Mouse (Mus musculus): Measurements from ENCODE around the gene Gm37240. TPM values are rescaled to one million over a fixed set of nuclear protein-coding genes. Genes with fewer than 3 reads are reported as not detected.

Gene Gm37240
- polyA plus RNA-seq, 1 experiment from 2014 or later, result 3.3 TPM

- Histone ChIP-seq H3K27me3 (replicated peaks; ENCODE audit: control insufficient read depth, insufficient read depth, low read length) (no peaks in the 10 kb centered on the region), H3K4me1 (replicated peaks; ENCODE audit: control insufficient read depth, insufficient read depth, low read length) (0 out of 2 replicates have a peak, but pooled peaks cover 4% of the 10 kb centered on the region), H3K36me3 (ENCODE audit: control insufficient read depth, insufficient read depth) (no peaks in the 10 kb centered on the region), H3K4me3 (ENCODE audit: low read depth, low read length) (0 out of 2 replicates have a peak overlapping the region, but pooled peaks have one; percentile 3), H3K27ac (ENCODE audit: low read depth, low read length) (peak overlapping the region; percentile 46; the same call in 1 of the 2 replicates), H3K9me3 (ENCODE audit: control insufficient read depth) (no peaks in the 10 kb centered on the region), H3K4me2 (replicated peaks; ENCODE audit: low read depth) (peak overlapping the region; percentile 51), H3K9ac (ENCODE audit: low read depth, low read length) (no peak overlapping the region)
- no peak for TF ChIP-seq CTCF (IDR thresholded peaks at IDR 0.05; ENCODE audit: low read depth)
- ATAC-seq, result peak; percentile 65
- WGBS, result 41% methylated on average over 7 of the region's 7 CpGs
These were observed 122.4 kb downstream of the Gm37240 start for GRCm38 (mm10) chr3:85764937-85765337.

GRCm38 (mm10) chr3:85764008-85764834 is 123.1 kb downstream of the Gm37240 start:
- no peaks in the 10 kb centered on the region for H3K36me3 ChIP-seq (ENCODE audit: control insufficient read depth, insufficient read depth)
- 49% methylated on average over 18 of the region's 18 CpGs for WGBS
- no peak overlapping the region for H3K9ac ChIP-seq (ENCODE audit: low read depth, low read length)
- ATAC-seq, result peak; percentile 59
- no peaks in the 10 kb centered on the region for H3K9me3 ChIP-seq (ENCODE audit: control insufficient read depth)
- peak overlapping the region; percentile 51; the same call in 1 of the 2 replicates for H3K4me2 ChIP-seq (replicated peaks; ENCODE audit: low read depth)
- no peaks in the 10 kb centered on the region for H3K27me3 ChIP-seq (replicated peaks; ENCODE audit: control insufficient read depth, insufficient read depth, low read length)
- H3K27ac ChIP-seq (ENCODE audit: low read depth, low read length), result no peak overlapping the region
- H3K4me3 ChIP-seq (ENCODE audit: low read depth, low read length), result 0 out of 2 replicates have a peak overlapping the region, but pooled peaks have one; percentile 3
- 0 out of 2 replicates have a peak, but pooled peaks cover 4% of the 10 kb centered on the region for H3K4me1 ChIP-seq (replicated peaks; ENCODE audit: control insufficient read depth, insufficient read depth, low read length)
- 0 out of 2 replicates have a peak, but pooled peaks have one; percentile 4 for TF ChIP-seq CTCF (IDR thresholded peaks at IDR 0.05; ENCODE audit: low read depth)

GRCm38 (mm10) chr3:85757944-85758343 is 129.4 kb downstream of the Gm37240 start:
- TF ChIP-seq CTCF (IDR thresholded peaks at IDR 0.05; ENCODE audit: low read depth), result no peak
- peak; percentile 69 for ATAC-seq
- WGBS, result 10% methylated on average over 2 of the region's 2 CpGs

GRCm38 (mm10) chr3:85757435-85757834 is 129.9 kb downstream of the Gm37240 start:
- no peaks in the 10 kb centered on the region for H3K27me3 ChIP-seq (replicated peaks; ENCODE audit: control insufficient read depth, insufficient read depth, low read length)
- no peaks in the 10 kb centered on the region for H3K9me3 ChIP-seq (ENCODE audit: control insufficient read depth)
- 64% methylated on average over 4 of the region's 4 CpGs for WGBS
- TF ChIP-seq CTCF (IDR thresholded peaks at IDR 0.05; ENCODE audit: low read depth), result no peak
- no peak overlapping the region for H3K9ac ChIP-seq (ENCODE audit: low read depth, low read length)
- H3K4me2 ChIP-seq (replicated peaks; ENCODE audit: low read depth), result peak overlapping the region; percentile 30; the same call in 1 of the 2 replicates
- no peak for ATAC-seq
- H3K27ac ChIP-seq (ENCODE audit: low read depth, low read length), result no peak overlapping the region
- H3K36me3 ChIP-seq (ENCODE audit: control insufficient read depth, insufficient read depth), result no peaks in the 10 kb centered on the region
- peaks cover 7% of the 10 kb centered on the region; the same call in 1 of the 2 replicates for H3K4me1 ChIP-seq (replicated peaks; ENCODE audit: control insufficient read depth, insufficient read depth, low read length)
- H3K4me3 ChIP-seq (ENCODE audit: low read depth, low read length), result no peak overlapping the region

More at GRCm38 (mm10) chr3:85757944-85758343, 129.4 kb downstream of the Gm37240 start:
- peaks cover 7% of the 10 kb centered on the region; the same call in 1 of the 2 replicates for H3K4me1 ChIP-seq (replicated peaks; ENCODE audit: control insufficient read depth, insufficient read depth, low read length)
- H3K9ac ChIP-seq (ENCODE audit: low read depth, low read length), result no peak overlapping the region
- no peaks in the 10 kb centered on the region for H3K9me3 ChIP-seq (ENCODE audit: control insufficient read depth)
- no peaks in the 10 kb centered on the region for H3K36me3 ChIP-seq (ENCODE audit: control insufficient read depth, insufficient read depth)
- H3K4me3 ChIP-seq (ENCODE audit: low read depth, low read length), result no peak overlapping the region
- H3K27me3 ChIP-seq (replicated peaks; ENCODE audit: control insufficient read depth, insufficient read depth, low read length), result no peaks in the 10 kb centered on the region
- H3K27ac ChIP-seq (ENCODE audit: low read depth, low read length), result no peak overlapping the region
- 0 out of 2 replicates have a peak overlapping the region, but pooled peaks have one; percentile 30 for H3K4me2 ChIP-seq (replicated peaks; ENCODE audit: low read depth)

- 0 out of 2 replicates have a peak, but pooled peaks have one; percentile 31 for ATAC-seq
These were observed 138.0 kb downstream of the Gm37240 start for GRCm38 (mm10) chr3:85749348-85749747.

GRCm38 (mm10) chr3:85748863-85749262 is 138.5 kb downstream of the Gm37240 start:
- 0 out of 2 replicates have a peak overlapping the region, but pooled peaks have one; percentile 41 for H3K27ac ChIP-seq (ENCODE audit: low read depth, low read length)
- H3K4me3 ChIP-seq (ENCODE audit: low read depth, low read length), result no peak overlapping the region
- no peak for TF ChIP-seq CTCF (IDR thresholded peaks at IDR 0.05; ENCODE audit: low read depth)
- 38% methylated on average over 4 of the region's 4 CpGs for WGBS
- H3K9me3 ChIP-seq (ENCODE audit: control insufficient read depth), result no peaks in the 10 kb centered on the region
- no peaks in the 10 kb centered on the region for H3K27me3 ChIP-seq (replicated peaks; ENCODE audit: control insufficient read depth, insufficient read depth, low read length)
- H3K4me1 ChIP-seq (replicated peaks; ENCODE audit: control insufficient read depth, insufficient read depth, low read length), result no peaks in the 10 kb centered on the region; the same call in 1 of the 2 replicates
- H3K9ac ChIP-seq (ENCODE audit: low read depth, low read length), result no peak overlapping the region
- no peak overlapping the region; the same call in 1 of the 2 replicates for H3K4me2 ChIP-seq (replicated peaks; ENCODE audit: low read depth)
- no peaks in the 10 kb centered on the region for H3K36me3 ChIP-seq (ENCODE audit: control insufficient read depth, insufficient read depth)
- ATAC-seq, result no peak

More at GRCm38 (mm10) chr3:85749348-85749747, 138.0 kb downstream of the Gm37240 start:
- 39% methylated on average over 4 of the region's 4 CpGs for WGBS
- Histone ChIP-seq H3K36me3 (ENCODE audit: control insufficient read depth, insufficient read depth) (no peaks in the 10 kb centered on the region), H3K4me3 (ENCODE audit: low read depth, low read length) (no peak overlapping the region), H3K9me3 (ENCODE audit: control insufficient read depth) (no peaks in the 10 kb centered on the region), H3K9ac (ENCODE audit: low read depth, low read length) (no peak overlapping the region), H3K27me3 (replicated peaks; ENCODE audit: control insufficient read depth, insufficient read depth, low read length) (no peaks in the 10 kb centered on the region), H3K4me2 (replicated peaks; ENCODE audit: low read depth) (no peak overlapping the region), H3K4me1 (replicated peaks; ENCODE audit: control insufficient read depth, insufficient read depth, low read length) (no peaks in the 10 kb centered on the region; the same call in 1 of the 2 replicates), H3K27ac (ENCODE audit: low read depth, low read length) (peak overlapping the region; percentile 41)
- no peak for TF ChIP-seq CTCF (IDR thresholded peaks at IDR 0.05; ENCODE audit: low read depth)

All from intestine, postnatal 0 days (tissue).